Mouse (Mus musculus): ENCODE data around the gene Zdhhc25. TPM values are rescaled to one million over a fixed set of nuclear protein-coding genes. Genes with fewer than 3 reads are reported as not detected.

The Zdhhc25 gene
- not detected in 2 replicates for polyA plus RNA-seq (2012)

GRCm38 (mm10) chr15:88600002-88600401 is at the start of gene Zdhhc25:
Gene Zdhhc25, plus strand, starts transcription at chr15:88600302.

Other genes starting within 250 kb of the Zdhhc25 start
- 50.3 and 66.9 TPM in 2 replicates for gene Brd1, start 133.9 kb downstream of the Zdhhc25 start, polyA plus RNA-seq (2012)
- gene Zbed4, start 151.4 kb downstream of the Zdhhc25 start, polyA plus RNA-seq (2012) = 6.1 and 7.9 TPM in 2 replicates
- gene Alg12, start 219.0 kb downstream of the Zdhhc25 start, polyA plus RNA-seq (2012) = 4.2 and 5.3 TPM in 2 replicates
- 55.6 and 65.0 TPM in 2 replicates for gene Creld2, start 219.3 kb downstream of the Zdhhc25 start, polyA plus RNA-seq (2012)